Mouse (Mus musculus) MEL (cell line): ENCODE measurements at regions not wholly inside any gene's neighbourhood (a gene's known extent, or its start where the extent isn't known, plus 50 kb on each side); places are given as distances from the start of the nearest gene placed in this dataset.

Experiments used
- DNase-seq: peaks from one replicate; pipeline ENCODE4 v3.0.0; 2011; ENCODE audit warnings: low read depth, low spot score
- H3K27ac ChIP-seq: 2 replicates; pipeline ENCODE4 v1.5.1; 2012; ENCODE audit warnings: low read depth, mild to moderate bottlenecking, control low read depth, low read length, moderate library complexity; ENCODE audit not compliant: control insufficient read depth
- H3K27me3 ChIP-seq, 2 experiments: fragments of 150-350 bp in 1 of 2; sonication (generic) in 1 of 2; 2 replicates each; pipeline ENCODE4 v1.6.1; 2012; ENCODE audit warnings: low read length in 2 of 2, mild to moderate bottlenecking in 2 of 2, improper control_type of control experiment in 1 of 2, moderate library complexity in 1 of 2; ENCODE audit not compliant: insufficient read depth in 2 of 2, control insufficient read depth in 1 of 2
- H3K36me3 ChIP-seq, 2 experiments: 2 replicates each; pipeline ENCODE4 v1.6.1; 2012 to 2014; ENCODE audit warnings: low read length in 2 of 2, improper control_type of control experiment in 1 of 2, inconsistent platforms in 1 of 2, mild to moderate bottlenecking in 1 of 2; ENCODE audit not compliant: insufficient read depth in 2 of 2, control insufficient read depth in 1 of 2
- H3K4me1 ChIP-seq, 2 experiments: fragments of 150-350 bp in 1 of 2; sonication (generic) in 1 of 2; 2 replicates each; pipeline ENCODE4 v1.6.1; 2012; ENCODE audit warnings: low read length in 2 of 2, improper control_type of control experiment in 1 of 2, mild to moderate bottlenecking in 1 of 2; ENCODE audit not compliant: insufficient read depth in 2 of 2, control insufficient read depth in 1 of 2
- H3K4me3 ChIP-seq, 2 experiments: fragments of 150-350 bp in 1 of 2; sonication (generic) in 1 of 2; 2 replicates each; pipeline ENCODE4 v1.5.1; 2012; ENCODE audit warnings: low read depth in 2 of 2, low read length in 2 of 2, mild to moderate bottlenecking in 2 of 2, moderate library complexity in 2 of 2, control low read depth in 1 of 2, improper control_type of control experiment in 1 of 2; ENCODE audit not compliant: control insufficient read depth in 1 of 2, insufficient read depth in 1 of 2
- H3K79me2 ChIP-seq: 2 replicates; pipeline ENCODE4 v1.6.1; 2012; ENCODE audit warnings: mild to moderate bottlenecking, low read length, moderate library complexity; ENCODE audit not compliant: control insufficient read depth, poor library complexity, insufficient read depth
- H3K9ac ChIP-seq: 2 replicates; pipeline ENCODE4 v1.6.1; 2012; ENCODE audit warnings: low read depth, mild to moderate bottlenecking, control low read depth, low read length, moderate library complexity; ENCODE audit not compliant: control insufficient read depth, poor library complexity, severe bottlenecking
- H3K9me3 ChIP-seq: fragments of 150-350 bp; sonication (generic); replicated peaks from 2 replicates; pipeline ENCODE4 v1.6.1; 2012; ENCODE audit warnings: mild to moderate bottlenecking, low read length, improper control_type of control experiment, moderate library complexity; ENCODE audit not compliant: insufficient read depth
- BHLHE40 ChIP-seq: IDR thresholded peaks from 2 replicates; pipeline ENCODE4 v1.6.1; 2012; ENCODE audit warnings: low read depth, mild to moderate bottlenecking, inconsistent platforms, low read length, improper control_type of control experiment, borderline replicate concordance
- CHD2 ChIP-seq: IDR thresholded peaks from 2 replicates; pipeline ENCODE4 v1.6.1; 2011; ENCODE audit warnings: low read length, improper control_type of control experiment
- E2F4 ChIP-seq: IDR thresholded peaks from 2 replicates; pipeline ENCODE4 v1.6.1; 2011; ENCODE audit warnings: low read depth, low read length, improper control_type of control experiment, borderline replicate concordance
- ETS1 ChIP-seq: IDR thresholded peaks from 2 replicates; pipeline ENCODE4 v1.6.1; 2012; ENCODE audit warnings: low read depth, mild to moderate bottlenecking, inconsistent platforms, low read length, improper control_type of control experiment, moderate library complexity
- MAX ChIP-seq: IDR thresholded peaks from 2 replicates; pipeline ENCODE4 v1.6.1; 2011; ENCODE audit warnings: low read length, improper control_type of control experiment
- MAZ ChIP-seq: IDR thresholded peaks from 2 replicates; pipeline ENCODE4 v1.6.1; 2012; ENCODE audit warnings: low read depth, mild to moderate bottlenecking, inconsistent platforms, low read length, improper control_type of control experiment
- MEF2A ChIP-seq: IDR thresholded peaks from 2 replicates; pipeline ENCODE4 v1.6.1; 2014; ENCODE audit warnings: low read depth, mild to moderate bottlenecking, inconsistent platforms, low read length, improper control_type of control experiment; ENCODE audit not compliant: poor library complexity, insufficient replicate concordance, severe bottlenecking; ENCODE audit errors: extremely low read depth
- MXI1 ChIP-seq: IDR thresholded peaks from 2 replicates; pipeline ENCODE4 v1.6.1; 2011; ENCODE audit warnings: mild to moderate bottlenecking, low read depth, low read length, improper control_type of control experiment
- MYB ChIP-seq: IDR thresholded peaks from 2 replicates; pipeline ENCODE4 v1.6.1; 2011; ENCODE audit warnings: mild to moderate bottlenecking, low read depth, low read length, improper control_type of control experiment
- MYC ChIP-seq: IDR thresholded peaks from 2 replicates; pipeline ENCODE4 v1.6.1; 2011; ENCODE audit warnings: low read depth, mild to moderate bottlenecking, low read length, improper control_type of control experiment, moderate library complexity
- POLR2A ChIP-seq, 2 experiments: IDR thresholded peaks; 2 replicates each; pipeline ENCODE4 v1.6.1; 2011 to 2012; ENCODE audit warnings: low read length in 2 of 2, mild to moderate bottlenecking in 2 of 2, control low read depth in 1 of 2, improper control_type of control experiment in 1 of 2, low read depth in 1 of 2, moderate library complexity in 1 of 2; ENCODE audit not compliant: control insufficient read depth in 1 of 2, insufficient read depth in 1 of 2, poor library complexity in 1 of 2
- RAD21 ChIP-seq: IDR thresholded peaks from 2 replicates; pipeline ENCODE4 v1.6.1; 2011; ENCODE audit warnings: mild to moderate bottlenecking, low read depth, low read length, improper control_type of control experiment
- SIN3A ChIP-seq: IDR thresholded peaks from 2 replicates; pipeline ENCODE4 v1.6.1; 2012; ENCODE audit warnings: low read length, improper control_type of control experiment, inconsistent platforms
- SMC3 ChIP-seq: IDR thresholded peaks from 2 replicates; pipeline ENCODE4 v1.6.1; 2011; ENCODE audit warnings: low read depth, low read length, improper control_type of control experiment
- TBP ChIP-seq: IDR thresholded peaks from 2 replicates; pipeline ENCODE4 v1.8.0; 2011; ENCODE audit warnings: low read depth, low read length, improper control_type of control experiment
- TCF12 ChIP-seq: IDR thresholded peaks from 2 replicates; pipeline ENCODE4 v1.6.1; 2014; ENCODE audit warnings: low read depth, mild to moderate bottlenecking, inconsistent platforms, low read length, improper control_type of control experiment, moderate library complexity
- UBTF ChIP-seq: IDR thresholded peaks from 2 replicates; pipeline ENCODE4 v1.6.1; 2012; ENCODE audit warnings: low read depth, mild to moderate bottlenecking, inconsistent platforms, low read length, improper control_type of control experiment, moderate library complexity, borderline replicate concordance; ENCODE audit not compliant: insufficient read depth
- USF2 ChIP-seq, 2 experiments: IDR thresholded peaks; 2 replicates each; pipeline ENCODE4 v1.6.1; 2011 to 2012; ENCODE audit warnings: improper control_type of control experiment in 2 of 2, low read length in 2 of 2, borderline replicate concordance in 1 of 2, inconsistent platforms in 1 of 2, low read depth in 1 of 2, mild to moderate bottlenecking in 1 of 2; ENCODE audit not compliant: insufficient read depth in 1 of 2
- ZC3H11A ChIP-seq: IDR thresholded peaks from 2 replicates; pipeline ENCODE4 v1.6.1; 2012; ENCODE audit warnings: low read depth, mild to moderate bottlenecking, inconsistent platforms, low read length, improper control_type of control experiment
- ZMIZ1 ChIP-seq: IDR thresholded peaks from 2 replicates; pipeline ENCODE4 v1.6.1; 2012; ENCODE audit warnings: low read depth, mild to moderate bottlenecking, inconsistent platforms, low read length, improper control_type of control experiment, moderate library complexity

GRCm38 (mm10) chr9:41736234-41736859 lies 387.8 kb downstream of the Sorl1 start:
- no peak for TF ChIP-seq USF2 (IDR thresholded peaks at IDR 0.05; ENCODE audit: borderline replicate concordance in 1 of 2, insufficient read depth in 1 of 2, low read depth in 1 of 2, low read length in 2 of 2)
- TF ChIP-seq CHD2: no peak
- TF ChIP-seq MAZ: no peak
- no peak for TF ChIP-seq POLR2A (IDR thresholded peaks at IDR 0.05; ENCODE audit: control insufficient read depth in 1 of 2, insufficient read depth in 1 of 2, low read depth in 1 of 2, low read length in 2 of 2, poor library complexity in 1 of 2)
- TF ChIP-seq ZC3H11A: no peak
- no peak for TF ChIP-seq SMC3
- TF ChIP-seq TCF12: no peak
- no peak for TF ChIP-seq SIN3A
- no peak for TF ChIP-seq MAX
- TF ChIP-seq TBP: no peak
- no peak for TF ChIP-seq ETS1
- no peak for TF ChIP-seq BHLHE40
- no peak for TF ChIP-seq RAD21
- no peak for TF ChIP-seq MYC
- TF ChIP-seq MXI1: no peak
- no peak for TF ChIP-seq UBTF
- TF ChIP-seq MEF2A: no peak
- no peak for TF ChIP-seq ZMIZ1
- no peak for TF ChIP-seq MYB
- no peak for TF ChIP-seq E2F4
- Histone ChIP-seq H3K27me3 (no peaks in the 10 kb centered on the region), H3K27ac (no peak overlapping the region), H3K79me2 (no peaks in the 10 kb centered on the region), H3K9ac (no peak overlapping the region), H3K9me3 (no peaks in the 10 kb centered on the region), H3K4me1 (no peaks in the 10 kb centered on the region), H3K36me3 (no peaks in the 10 kb centered on the region), H3K4me3 (no peak overlapping the region)
- no peak for DNase-seq
